Mouse (Mus musculus) midbrain, embryonic 14.5 days (tissue): Measurements from ENCODE around the gene Usp42. TPM values are rescaled to one million over a fixed set of nuclear protein-coding genes. Genes with fewer than 3 reads are reported as not detected.

ENCODE experiments used
- ATAC-seq: fragments of 200-750 bp; cut with Nextera tagmentation; 2 replicates; pipeline ENCODE4 v1.8.0; 2017; ENCODE audit warnings: moderate number of reproducible peaks, moderate library complexity; ENCODE audit not compliant: low FRiP score, low TSS enrichment
- DNase-seq: peaks from one replicate; pipeline ENCODE4 v3.0.0-alpha.2; 2015
- H3K27ac ChIP-seq: fragments of 300-500 bp; sonication (generic); replicated peaks from 2 replicates; pipeline ENCODE4 v1.5.1; 2014; ENCODE audit warnings: mild to moderate bottlenecking, low read depth, low read length, moderate library complexity
- H3K27me3 ChIP-seq: fragments of 300-500 bp; sonication (generic); 2 replicates; pipeline ENCODE4 v1.6.1; 2014; ENCODE audit warnings: low read length, control low read depth, mixed read lengths; ENCODE audit not compliant: control insufficient read depth, insufficient read depth
- H3K36me3 ChIP-seq: fragments of 300-500 bp; sonication (generic); 2 replicates; pipeline ENCODE4 v1.6.1; 2014; ENCODE audit warnings: low read length, control low read depth; ENCODE audit not compliant: control insufficient read depth, insufficient read depth
- H3K4me1 ChIP-seq: fragments of 300-500 bp; sonication (generic); 2 replicates; pipeline ENCODE4 v1.6.1; 2014; ENCODE audit warnings: mild to moderate bottlenecking, antibody characterized with exemption, low read length, control low read depth; ENCODE audit not compliant: control insufficient read depth, insufficient read depth
- H3K4me2 ChIP-seq: fragments of 300-500 bp; sonication (generic); 2 replicates; pipeline ENCODE4 v1.6.1; 2014; ENCODE audit warnings: mild to moderate bottlenecking, low read length, moderate library complexity
- H3K4me3 ChIP-seq: fragments of 300-500 bp; sonication (generic); replicated peaks from 2 replicates; pipeline ENCODE4 v1.5.1; 2014; ENCODE audit warnings: low read depth, low read length
- H3K9ac ChIP-seq: fragments of 300-500 bp; sonication (generic); replicated peaks from 2 replicates; pipeline ENCODE4 v1.6.1; 2014; ENCODE audit warnings: mild to moderate bottlenecking, low read length, moderate library complexity
- H3K9me3 ChIP-seq: fragments of 300-500 bp; sonication (generic); 2 replicates; pipeline ENCODE4 v1.6.1; 2016; ENCODE audit warnings: low read length, control low read depth, mixed read lengths; ENCODE audit not compliant: control insufficient read depth
- WGBS: fragments of 180-500 bp; shearing (Covaris S2); extraction: QIAGEN DNeasy Blood & Tissue Kit; methylation state at CpG from one replicate; pipeline ENCODE4 v1.1.7; 2014; 5-methylcytosine and 5-hydroxymethylcytosine counted together
- polyA plus RNA-seq: library from polyadenylated mRNA; unstranded; fragments of >200 nt; fragmentation: Nextera tagmentation; extraction: Ambion mirVana; gene quantifications from 2 replicates; pipeline ENCODE4 v1.2.1, GENCODE M21; 2014

Usp42 gene
- polyA plus RNA-seq, 1 experiment from 2014 or later, result 33.9 TPM

- peaks cover 40% of the 10 kb centered on the region for H3K36me3 ChIP-seq
- no peak for ATAC-seq
Measured at GRCm38 (mm10) chr5:143700247-143700646, 31.8 kb downstream of the Usp42 start.

DNA sequence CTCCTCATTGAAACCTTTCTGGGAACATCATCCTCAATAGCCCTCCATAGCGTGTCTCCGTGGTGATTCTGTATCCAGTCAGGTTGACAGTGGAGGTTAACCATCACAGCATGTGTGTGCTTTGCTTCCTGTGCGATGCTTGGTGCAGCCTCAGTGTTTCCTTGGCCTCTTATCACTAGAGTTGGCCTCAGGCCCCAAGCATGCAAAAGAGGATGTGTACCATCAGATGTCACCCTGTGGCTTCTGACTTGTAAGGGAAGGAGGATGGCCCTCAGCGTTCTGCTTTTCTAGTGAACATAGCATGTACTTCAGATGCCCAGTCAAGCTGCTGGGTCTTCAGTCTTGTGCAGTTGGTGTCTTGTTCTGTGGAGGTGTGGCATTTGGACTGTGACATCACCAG is 33.6 kb downstream of the Usp42 start:
- ATAC-seq, result no peak
- Histone ChIP-seq H3K9ac (no peak overlapping the region), H3K27me3 (no peaks in the 10 kb centered on the region), H3K36me3 (peaks cover 46% of the 10 kb centered on the region), H3K27ac (no peak overlapping the region), H3K4me3 (no peak overlapping the region), H3K9me3 (no peaks in the 10 kb centered on the region), H3K4me2 (no peak overlapping the region), H3K4me1 (no peaks in the 10 kb centered on the region)
- 94% methylated on average over 4 of the region's 4 CpGs for whole genome bisulfite sequencing
- no peak for DNase-seq

More at GRCm38 (mm10) chr5:143700247-143700646, 31.8 kb downstream of the Usp42 start:
- H3K9me3 ChIP-seq, result no peaks in the 10 kb centered on the region
- H3K9ac ChIP-seq, result no peak overlapping the region
- WGBS, result 90% methylated on average over 5 of the region's 5 CpGs
- no peaks in the 10 kb centered on the region for H3K27me3 ChIP-seq
- no peak for DNase-seq
- H3K4me2 ChIP-seq, result no peak overlapping the region
- no peak overlapping the region for H3K27ac ChIP-seq
- no peak overlapping the region for H3K4me3 ChIP-seq
- no peaks in the 10 kb centered on the region for H3K4me1 ChIP-seq

GRCm38 (mm10) chr5:143696323-143696722 is 35.8 kb downstream of the Usp42 start:
- H3K9ac ChIP-seq, result no peak overlapping the region
- DNase-seq (peak; percentile 47), ATAC-seq (no peak)
- no peak overlapping the region for H3K4me2 ChIP-seq
- no peak overlapping the region for H3K4me3 ChIP-seq
- H3K27ac ChIP-seq, result no peak overlapping the region
- H3K27me3 ChIP-seq, result no peaks in the 10 kb centered on the region
- no peaks in the 10 kb centered on the region for H3K9me3 ChIP-seq
- H3K36me3 ChIP-seq, result peaks cover 29% of the 10 kb centered on the region
- 69% methylated on average over 3 of the region's 3 CpGs for WGBS
- H3K4me1 ChIP-seq, result no peaks in the 10 kb centered on the region

DNA sequence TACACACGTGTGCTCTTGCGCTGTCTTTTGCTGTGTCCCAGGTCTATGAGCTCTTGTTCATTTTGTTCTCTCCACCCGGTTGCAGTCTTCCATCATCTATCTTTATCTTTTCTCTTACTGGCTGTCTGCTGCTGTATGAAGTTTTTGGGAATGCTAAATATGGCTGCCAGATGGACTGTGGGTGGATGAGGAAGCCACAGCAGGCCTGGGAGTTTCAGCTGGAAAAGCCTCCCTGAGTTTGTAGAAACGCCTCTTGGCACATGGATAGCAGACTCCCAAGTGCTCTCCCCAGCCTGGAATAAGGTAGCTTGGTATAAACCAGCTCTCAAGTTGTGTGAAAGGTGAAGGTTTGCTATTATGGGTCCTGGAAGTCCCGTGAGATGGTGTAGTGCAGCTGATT is 41.2 kb downstream of the Usp42 start:
- H3K27ac ChIP-seq, result no peak overlapping the region
- H3K36me3 ChIP-seq, result peaks cover 24% of the 10 kb centered on the region
- no peak overlapping the region for H3K4me3 ChIP-seq
- no peak overlapping the region for H3K9ac ChIP-seq
- no peak overlapping the region for H3K4me2 ChIP-seq
- no peak for ATAC-seq
- DNase-seq, result no peak
- H3K9me3 ChIP-seq, result no peaks in the 10 kb centered on the region
- 94% methylated on average over 5 of the region's 5 CpGs for WGBS
- no peaks in the 10 kb centered on the region for H3K4me1 ChIP-seq
- no peaks in the 10 kb centered on the region for H3K27me3 ChIP-seq

GRCm38 (mm10) chr5:143690392-143690791 is 41.7 kb downstream of the Usp42 start:
- H3K9ac ChIP-seq, result no peak overlapping the region
- H3K4me3 ChIP-seq, result no peak overlapping the region
- no peak overlapping the region for H3K27ac ChIP-seq
- peaks cover 24% of the 10 kb centered on the region for H3K36me3 ChIP-seq
- DNase-seq (no peak), ATAC-seq (no peak)
- no peak overlapping the region for H3K4me2 ChIP-seq
- no peaks in the 10 kb centered on the region for H3K27me3 ChIP-seq
- WGBS, result 90% methylated on average over 9 of the region's 9 CpGs
- no peaks in the 10 kb centered on the region for H3K9me3 ChIP-seq
- no peaks in the 10 kb centered on the region for H3K4me1 ChIP-seq

DNA sequence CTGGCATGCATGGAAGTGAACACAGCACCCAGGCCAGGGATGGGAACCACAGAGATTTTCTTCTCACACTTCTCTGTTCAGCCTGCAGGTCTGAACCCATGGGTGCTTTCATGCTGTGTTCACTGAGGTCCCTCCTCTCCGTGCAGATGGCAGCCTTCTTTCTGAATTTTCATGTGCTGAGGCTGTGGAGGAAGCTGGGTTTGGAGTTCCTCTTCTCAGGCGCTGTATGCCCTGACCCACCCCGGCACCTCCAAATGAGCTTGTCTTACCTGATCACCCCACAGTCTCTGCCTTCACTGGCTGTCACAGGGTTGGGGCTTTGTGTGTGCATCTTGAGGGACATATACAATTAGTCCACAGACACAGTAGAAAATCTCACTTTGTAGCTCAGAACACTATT is 44.5 kb downstream of the Usp42 start:
- no peak overlapping the region for H3K27ac ChIP-seq
- no peak overlapping the region for H3K4me3 ChIP-seq
- WGBS, result 91% methylated on average over 3 of the region's 3 CpGs
- no peak overlapping the region for H3K9ac ChIP-seq
- no peaks in the 10 kb centered on the region for H3K9me3 ChIP-seq
- no peak overlapping the region for H3K4me2 ChIP-seq
- no peaks in the 10 kb centered on the region for H3K27me3 ChIP-seq
- 0 out of 2 replicates have a peak, but pooled peaks cover 7% of the 10 kb centered on the region for H3K36me3 ChIP-seq
- no peak for ATAC-seq
- H3K4me1 ChIP-seq, result no peaks in the 10 kb centered on the region
- no peak for DNase-seq

DNA sequence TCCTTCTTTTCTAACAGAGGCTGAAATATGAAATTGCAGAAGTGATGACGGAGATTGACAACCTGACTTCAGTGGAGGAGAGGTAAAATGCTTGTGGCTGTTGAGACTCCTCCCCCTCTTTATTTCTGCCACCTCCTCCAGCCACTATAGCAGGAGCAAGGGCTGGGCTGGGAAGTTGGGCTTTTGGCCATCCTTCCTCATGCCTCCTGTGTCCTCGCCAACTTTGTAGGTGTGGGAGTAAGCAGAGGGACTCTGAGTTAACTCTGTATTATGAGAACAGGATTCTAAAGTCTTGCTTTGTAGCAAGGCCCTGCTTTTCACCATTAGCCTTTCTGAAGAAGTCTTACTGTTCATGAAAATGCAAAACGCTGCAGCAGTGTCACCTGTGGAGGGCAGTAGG is 45.6 kb downstream of the Usp42 start:
- ATAC-seq, result no peak
- 97% methylated on average over 3 of the region's 3 CpGs for WGBS

GRCm38 (mm10) chr5:143684911-143685390 is 47.1 kb downstream of the Usp42 start:
- Histone ChIP-seq H3K27ac (no peak overlapping the region), H3K36me3 (0 out of 2 replicates have a peak, but pooled peaks cover 7% of the 10 kb centered on the region), H3K27me3 (no peaks in the 10 kb centered on the region), H3K9ac (no peak overlapping the region), H3K4me3 (no peak overlapping the region), H3K4me1 (no peaks in the 10 kb centered on the region), H3K4me2 (no peak overlapping the region), H3K9me3 (no peaks in the 10 kb centered on the region)
- WGBS, result 79% methylated on average over 8 of the region's 8 CpGs
- DNase-seq (peak; percentile 8), ATAC-seq (no peak)

More for the DNA sequence above, 45.6 kb downstream of the Usp42 start:
- Histone ChIP-seq H3K9me3 (no peaks in the 10 kb centered on the region), H3K27me3 (no peaks in the 10 kb centered on the region), H3K36me3 (0 out of 2 replicates have a peak, but pooled peaks cover 7% of the 10 kb centered on the region), H3K4me1 (no peaks in the 10 kb centered on the region), H3K27ac (no peak overlapping the region), H3K9ac (no peak overlapping the region), H3K4me3 (no peak overlapping the region), H3K4me2 (no peak overlapping the region)
- DNase-seq, result no peak

DNA sequence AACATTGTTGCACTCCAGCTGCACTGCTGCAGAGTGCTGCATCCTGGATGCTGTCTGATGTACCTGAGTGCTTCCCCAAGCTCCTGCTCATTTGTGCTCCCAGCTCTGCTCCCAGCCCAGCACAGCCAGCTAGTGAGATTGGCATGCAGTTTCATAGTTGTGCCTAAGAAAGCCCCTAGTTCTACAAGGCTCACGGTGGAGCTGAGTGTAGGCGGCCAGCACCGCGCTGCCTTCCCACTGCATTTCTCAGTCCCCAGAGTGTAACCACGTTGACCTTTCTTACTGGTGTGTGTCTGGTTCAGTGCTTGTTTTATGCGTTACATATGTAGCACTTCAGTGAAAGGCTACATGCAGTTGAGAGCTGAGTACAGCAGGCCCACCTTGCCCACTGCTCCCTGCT is 48.4 kb downstream of the Usp42 start:
- 0 out of 2 replicates have a peak, but pooled peaks cover 7% of the 10 kb centered on the region for H3K36me3 ChIP-seq
- no peaks in the 10 kb centered on the region for H3K9me3 ChIP-seq
- no peak for DNase-seq
- no peak for ATAC-seq
- WGBS, result 82% methylated on average over 6 of the region's 6 CpGs
- no peak overlapping the region for H3K4me3 ChIP-seq
- no peak overlapping the region for H3K27ac ChIP-seq
- no peaks in the 10 kb centered on the region for H3K27me3 ChIP-seq
- H3K4me2 ChIP-seq, result no peak overlapping the region
- no peak overlapping the region for H3K9ac ChIP-seq
- H3K4me1 ChIP-seq, result no peaks in the 10 kb centered on the region
